Mouse (Mus musculus): ENCODE results near the gene Babam2. TPM values are rescaled to one million over a fixed set of nuclear protein-coding genes. Genes with fewer than 3 reads are reported as not detected.

Babam2 gene
- polyA plus RNA-seq, 1 experiment from 2014 or later: 46.9 TPM

GRCm38 (mm10) chr5:31823673-31824072 lies 126.2 kb downstream of the Babam2 start:
- WGBS: 84% methylated on average over 3 of the region's 3 CpGs
- no peak for ATAC-seq (replicated peaks)
- Histone ChIP-seq H3K9me3 (no peaks in the 10 kb centered on the region), H3K36me3 (no peaks in the 10 kb centered on the region), H3K4me1 (no peaks in the 10 kb centered on the region), H3K9ac (replicated peaks) (no peak overlapping the region), H3K27me3 (no peaks in the 10 kb centered on the region), H3K27ac (replicated peaks) (no peak overlapping the region), H3K4me3 (no peak overlapping the region), H3K4me2 (replicated peaks) (no peak overlapping the region)

GRCm38 (mm10) chr5:31824126-31824525 lies 126.6 kb downstream of the Babam2 start:
- no peak for ATAC-seq (replicated peaks)
- Histone ChIP-seq H3K4me3 (no peak overlapping the region), H3K4me2 (replicated peaks) (no peak overlapping the region), H3K4me1 (no peaks in the 10 kb centered on the region), H3K9me3 (no peaks in the 10 kb centered on the region), H3K9ac (replicated peaks) (no peak overlapping the region), H3K36me3 (no peaks in the 10 kb centered on the region), H3K27ac (replicated peaks) (no peak overlapping the region), H3K27me3 (no peaks in the 10 kb centered on the region)
- WGBS: 87% methylated on average over 2 of the region's 2 CpGs

- no peak overlapping the region for H3K4me2 ChIP-seq (replicated peaks)
- H3K27me3 ChIP-seq: no peaks in the 10 kb centered on the region
- no peaks in the 10 kb centered on the region for H3K9me3 ChIP-seq
- H3K9ac ChIP-seq (replicated peaks): no peak overlapping the region
- H3K36me3 ChIP-seq: no peaks in the 10 kb centered on the region
- WGBS: 96% methylated on average over 5 of the region's 5 CpGs
- ATAC-seq (replicated peaks): no peak
- H3K4me1 ChIP-seq: no peaks in the 10 kb centered on the region
- H3K27ac ChIP-seq (replicated peaks): no peak overlapping the region
- H3K4me3 ChIP-seq: no peak overlapping the region
These were observed 129.8 kb downstream of the Babam2 start for GRCm38 (mm10) chr5:31827304-31827703.

GRCm38 (mm10) chr5:31827896-31828295 lies 130.4 kb downstream of the Babam2 start:
- 92% methylated on average over 5 of the region's 5 CpGs for WGBS
- no peaks in the 10 kb centered on the region for H3K27me3 ChIP-seq
- H3K36me3 ChIP-seq: no peaks in the 10 kb centered on the region
- H3K4me2 ChIP-seq (replicated peaks): no peak overlapping the region
- no peaks in the 10 kb centered on the region for H3K9me3 ChIP-seq
- no peak overlapping the region for H3K4me3 ChIP-seq
- no peak overlapping the region for H3K9ac ChIP-seq (replicated peaks)
- H3K4me1 ChIP-seq: no peaks in the 10 kb centered on the region
- H3K27ac ChIP-seq (replicated peaks): no peak overlapping the region
- ATAC-seq (replicated peaks): no peak

GRCm38 (mm10) chr5:31828747-31829146 lies 131.3 kb downstream of the Babam2 start:
- no peak for ATAC-seq (replicated peaks)
- WGBS: 94% methylated on average over 10 of the region's 10 CpGs
- Histone ChIP-seq H3K27me3 (no peaks in the 10 kb centered on the region), H3K36me3 (no peaks in the 10 kb centered on the region), H3K9ac (replicated peaks) (no peak overlapping the region), H3K9me3 (0 out of 2 replicates have a peak, but pooled peaks cover 3% of the 10 kb centered on the region), H3K4me3 (no peak overlapping the region), H3K27ac (replicated peaks) (no peak overlapping the region), H3K4me1 (no peaks in the 10 kb centered on the region), H3K4me2 (replicated peaks) (no peak overlapping the region)

- Histone ChIP-seq H3K4me3 (no peak overlapping the region), H3K27me3 (no peaks in the 10 kb centered on the region), H3K9ac (replicated peaks) (no peak overlapping the region), H3K4me2 (replicated peaks) (no peak overlapping the region), H3K36me3 (no peaks in the 10 kb centered on the region), H3K9me3 (peaks cover 11% of the 10 kb centered on the region; the same call in 1 of the 2 replicates), H3K4me1 (no peaks in the 10 kb centered on the region), H3K27ac (replicated peaks) (no peak overlapping the region)
- 73% methylated on average over 1 of the region's 1 CpGs for WGBS
- no peak for ATAC-seq (replicated peaks)
These were observed 132.1 kb downstream of the Babam2 start for GRCm38 (mm10) chr5:31829588-31829987.

GRCm38 (mm10) chr5:31831587-31831986 lies 134.1 kb downstream of the Babam2 start:
- Histone ChIP-seq H3K4me1 (no peaks in the 10 kb centered on the region), H3K4me2 (replicated peaks) (no peak overlapping the region), H3K4me3 (no peak overlapping the region), H3K27ac (replicated peaks) (no peak overlapping the region), H3K27me3 (no peaks in the 10 kb centered on the region), H3K9me3 (peaks cover 17% of the 10 kb centered on the region; the same call in 1 of the 2 replicates), H3K36me3 (no peaks in the 10 kb centered on the region), H3K9ac (replicated peaks) (no peak overlapping the region)
- 51% methylated on average over 1 of the region's 1 CpGs for WGBS
- no peak for ATAC-seq (replicated peaks)

- no peak overlapping the region for H3K27ac ChIP-seq (replicated peaks)
- no peak for ATAC-seq (replicated peaks)
- H3K36me3 ChIP-seq: no peaks in the 10 kb centered on the region
- peaks cover 17% of the 10 kb centered on the region; the same call in 1 of the 2 replicates for H3K9me3 ChIP-seq
- 96% methylated on average over 2 of the region's 2 CpGs for WGBS
- no peak overlapping the region for H3K4me3 ChIP-seq
- no peaks in the 10 kb centered on the region for H3K4me1 ChIP-seq
- H3K9ac ChIP-seq (replicated peaks): no peak overlapping the region
- no peak overlapping the region for H3K4me2 ChIP-seq (replicated peaks)
- no peaks in the 10 kb centered on the region for H3K27me3 ChIP-seq
These were observed 138.2 kb downstream of the Babam2 start for GRCm38 (mm10) chr5:31835691-31836090.

- Histone ChIP-seq H3K4me2 (replicated peaks) (no peak overlapping the region), H3K4me3 (no peak overlapping the region), H3K9me3 (peaks cover 2% of the 10 kb centered on the region; the same call in 1 of the 2 replicates), H3K4me1 (no peaks in the 10 kb centered on the region), H3K36me3 (no peaks in the 10 kb centered on the region), H3K9ac (replicated peaks) (no peak overlapping the region), H3K27ac (replicated peaks) (no peak overlapping the region), H3K27me3 (no peaks in the 10 kb centered on the region)
- ATAC-seq (replicated peaks): no peak
These were observed 142.5 kb downstream of the Babam2 start for GRCm38 (mm10) chr5:31839973-31840372.

- H3K27me3 ChIP-seq: no peaks in the 10 kb centered on the region
- no peaks in the 10 kb centered on the region for H3K9me3 ChIP-seq
- no peak for ATAC-seq (replicated peaks)
- no peak overlapping the region for H3K4me3 ChIP-seq
- no peak overlapping the region for H3K27ac ChIP-seq (replicated peaks)
- no peak overlapping the region for H3K9ac ChIP-seq (replicated peaks)
- H3K4me2 ChIP-seq (replicated peaks): no peak overlapping the region
- no peaks in the 10 kb centered on the region for H3K36me3 ChIP-seq
- 93% methylated on average over 1 of the region's 1 CpGs for WGBS
- no peaks in the 10 kb centered on the region for H3K4me1 ChIP-seq
These were observed 142.9 kb downstream of the Babam2 start for GRCm38 (mm10) chr5:31840406-31840805.

GRCm38 (mm10) chr5:31844856-31845255 lies 147.4 kb downstream of the Babam2 start:
- WGBS: 87% methylated on average over 3 of the region's 3 CpGs
- ATAC-seq (replicated peaks): no peak
- H3K4me3 ChIP-seq: no peak overlapping the region
- no peaks in the 10 kb centered on the region for H3K9me3 ChIP-seq
- no peaks in the 10 kb centered on the region for H3K27me3 ChIP-seq
- H3K4me2 ChIP-seq (replicated peaks): no peak overlapping the region
- no peak overlapping the region for H3K27ac ChIP-seq (replicated peaks)
- no peaks in the 10 kb centered on the region for H3K36me3 ChIP-seq
- H3K9ac ChIP-seq (replicated peaks): no peak overlapping the region
- no peaks in the 10 kb centered on the region for H3K4me1 ChIP-seq

GRCm38 (mm10) chr5:31846971-31847370 lies 149.5 kb downstream of the Babam2 start:
- no peaks in the 10 kb centered on the region for H3K9me3 ChIP-seq
- no peaks in the 10 kb centered on the region for H3K36me3 ChIP-seq
- H3K4me2 ChIP-seq (replicated peaks): no peak overlapping the region
- no peak overlapping the region for H3K27ac ChIP-seq (replicated peaks)
- no peaks in the 10 kb centered on the region for H3K27me3 ChIP-seq
- ATAC-seq (replicated peaks): no peak
- no peak overlapping the region for H3K9ac ChIP-seq (replicated peaks)
- no peak overlapping the region for H3K4me3 ChIP-seq
- no peaks in the 10 kb centered on the region for H3K4me1 ChIP-seq

- Histone ChIP-seq H3K4me1 (no peaks in the 10 kb centered on the region), H3K27ac (replicated peaks) (no peak overlapping the region), H3K36me3 (no peaks in the 10 kb centered on the region), H3K27me3 (no peaks in the 10 kb centered on the region), H3K4me3 (no peak overlapping the region), H3K9me3 (no peaks in the 10 kb centered on the region), H3K4me2 (replicated peaks) (no peak overlapping the region), H3K9ac (replicated peaks) (no peak overlapping the region)
- no peak for ATAC-seq (replicated peaks)
These were observed 151.5 kb downstream of the Babam2 start for GRCm38 (mm10) chr5:31848995-31849394.

Measured in forebrain, embryonic 15.5 days (tissue).